Mouse (Mus musculus) heart, adult 2 months (tissue): ENCODE measurements at regions not wholly inside any gene's neighbourhood (a gene's known extent, or its start where the extent isn't known, plus 50 kb on each side); places are given as distances from the start of the nearest gene placed in this dataset.

ENCODE experiments used
- CTCF ChIP-seq: fragments of 200-600 bp; IDR thresholded peaks from 2 replicates; pipeline ENCODE4 v1.8.1; 2022; ENCODE audit warnings: antibody characterized with exemption, mild to moderate bottlenecking, moderate library complexity
- EP300 ChIP-seq: fragments of 200-500 bp; IDR thresholded peaks from 2 replicates; pipeline ENCODE4 v1.6.1; 2011; ENCODE audit warnings: low read depth, low read length, control low read depth; ENCODE audit not compliant: insufficient read depth

DNA sequence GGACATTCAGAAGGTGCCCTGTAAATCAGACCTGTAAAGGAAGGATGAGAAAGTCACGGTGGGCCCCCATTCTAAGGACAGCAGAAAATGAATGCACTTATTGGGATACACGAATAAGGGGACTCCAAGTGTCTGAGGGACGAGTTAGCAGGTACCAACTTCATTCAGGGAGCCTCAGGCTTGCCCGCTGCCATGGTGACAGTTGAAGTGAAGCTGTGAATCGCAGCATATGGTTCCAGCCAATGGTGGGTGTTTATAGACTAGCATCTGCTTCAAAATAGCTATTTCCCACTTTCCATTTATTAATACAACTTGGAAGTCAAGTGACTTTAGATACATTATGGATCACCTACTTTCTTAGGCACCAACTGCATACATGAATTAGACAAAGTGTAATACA lies 106.3 kb downstream of the En1 start:
- TF ChIP-seq CTCF (no peak), EP300 (no peak)
